Mouse (Mus musculus) ZHBTc4 (cell line): ENCODE results near the gene Ubxn1.

Experiments
- DNase-seq: peaks from one replicate; pipeline ENCODE4 v3.0.0-alpha.2; 2011; ENCODE audit warnings: low read depth, low spot score

Gene Ubxn1

GRCm38 (mm10) chr19:8898576-8898975 lies 27.3 kb downstream of the Ubxn1 start:
- DNase-seq: peak; percentile 37

GRCm38 (mm10) chr19:8899079-8899478 lies 27.8 kb downstream of the Ubxn1 start:
- no peak for DNase-seq

- no peak for DNase-seq
These were observed 32.1 kb downstream of the Ubxn1 start for GRCm38 (mm10) chr19:8903412-8903811.

GRCm38 (mm10) chr19:8908531-8908930 lies 37.2 kb downstream of the Ubxn1 start:
- no peak for DNase-seq

- no peak for DNase-seq
These were observed 40.5 kb downstream of the Ubxn1 start for GRCm38 (mm10) chr19:8911810-8912209.

GRCm38 (mm10) chr19:8914212-8914611 lies 42.9 kb downstream of the Ubxn1 start:
- DNase-seq: no peak

- DNase-seq: no peak
These were observed 47.7 kb downstream of the Ubxn1 start for GRCm38 (mm10) chr19:8919000-8919399.

- DNase-seq: peak; percentile 35
These were observed 48.4 kb downstream of the Ubxn1 start for GRCm38 (mm10) chr19:8919684-8920072.

- DNase-seq: peak; percentile 95
These were observed 48.9 kb downstream of the Ubxn1 start, which contains the start of gene B3gat3 for GRCm38 (mm10) chr19:8920073-8920736. TSS of gene B3gat3 (plus strand) at chr19:8920374.

- DNase-seq: peak; percentile 76
These were observed 49.6 kb downstream of the Ubxn1 start for GRCm38 (mm10) chr19:8920836-8921291.

- no peak for DNase-seq
These were observed 50.4 kb downstream of the Ubxn1 start for GRCm38 (mm10) chr19:8921741-8922140.
